Mouse (Mus musculus) hindbrain, embryonic 14.5 days (tissue): ENCODE measurements around the gene Ryk. TPM values are rescaled to one million over a fixed set of nuclear protein-coding genes. Genes with fewer than 3 reads are reported as not detected.
"Not testable (repeated sequence)": the region's sequence is repeated elsewhere in the genome, so short reads cannot be mapped to it uniquely, and the experiment has no call there.

Experiments
- ATAC-seq: fragments of 200-750 bp; cut with Nextera tagmentation; 2 replicates; pipeline ENCODE4 v1.8.0; 2017; ENCODE audit warnings: moderate number of reproducible peaks, mild to moderate bottlenecking, moderate TSS enrichment, moderate library complexity; ENCODE audit not compliant: low FRiP score
- DNase-seq: peaks from one replicate; pipeline ENCODE4 v3.0.0-alpha.2; 2015; ENCODE audit warnings: low spot score
- H3K27ac ChIP-seq: fragments of 300-500 bp; sonication (generic); 2 replicates; pipeline ENCODE4 v1.5.1; 2014; ENCODE audit warnings: mild to moderate bottlenecking, moderate library complexity
- H3K27me3 ChIP-seq: fragments of 300-500 bp; sonication (generic); 2 replicates; pipeline ENCODE4 v1.6.1; 2014; ENCODE audit warnings: mild to moderate bottlenecking, low read length, mixed read lengths; ENCODE audit not compliant: control insufficient read depth, insufficient read depth
- H3K36me3 ChIP-seq: fragments of 300-500 bp; sonication (generic); replicated peaks from 2 replicates; pipeline ENCODE4 v1.6.1; 2014; ENCODE audit not compliant: control insufficient read depth, insufficient read depth
- H3K4me1 ChIP-seq: fragments of 300-500 bp; sonication (generic); replicated peaks from 2 replicates; pipeline ENCODE4 v1.6.1; 2014; ENCODE audit warnings: antibody characterized with exemption, low read length, mixed read lengths; ENCODE audit not compliant: control insufficient read depth, insufficient read depth
- H3K4me2 ChIP-seq: fragments of 300-500 bp; sonication (generic); replicated peaks from 2 replicates; pipeline ENCODE4 v1.6.1; 2014; ENCODE audit warnings: mild to moderate bottlenecking, moderate library complexity
- H3K4me3 ChIP-seq: fragments of 300-500 bp; sonication (generic); replicated peaks from 2 replicates; pipeline ENCODE4 v1.5.1; 2014; ENCODE audit warnings: mild to moderate bottlenecking, low read length
- H3K9ac ChIP-seq: fragments of 300-500 bp; sonication (generic); 2 replicates; pipeline ENCODE4 v1.6.1; 2014
- H3K9me3 ChIP-seq: fragments of 300-500 bp; sonication (generic); 2 replicates; pipeline ENCODE4 v1.6.1; 2016; ENCODE audit warnings: low read length; ENCODE audit not compliant: control insufficient read depth
- WGBS: fragments of 180-500 bp; shearing (Covaris S2); extraction: QIAGEN DNeasy Blood & Tissue Kit; methylation state at CpG from one replicate; pipeline ENCODE4 v1.1.7; 2014; 5-methylcytosine and 5-hydroxymethylcytosine counted together
- polyA plus RNA-seq: library from polyadenylated mRNA; unstranded; fragments of >200 nt; fragmentation: Nextera tagmentation; extraction: Ambion mirVana; gene quantifications from 2 replicates; pipeline ENCODE4 v1.2.1, GENCODE M21; 2014

The Ryk gene
- polyA plus RNA-seq, 1 experiment from 2014 or later: 14.5 TPM

DNA sequence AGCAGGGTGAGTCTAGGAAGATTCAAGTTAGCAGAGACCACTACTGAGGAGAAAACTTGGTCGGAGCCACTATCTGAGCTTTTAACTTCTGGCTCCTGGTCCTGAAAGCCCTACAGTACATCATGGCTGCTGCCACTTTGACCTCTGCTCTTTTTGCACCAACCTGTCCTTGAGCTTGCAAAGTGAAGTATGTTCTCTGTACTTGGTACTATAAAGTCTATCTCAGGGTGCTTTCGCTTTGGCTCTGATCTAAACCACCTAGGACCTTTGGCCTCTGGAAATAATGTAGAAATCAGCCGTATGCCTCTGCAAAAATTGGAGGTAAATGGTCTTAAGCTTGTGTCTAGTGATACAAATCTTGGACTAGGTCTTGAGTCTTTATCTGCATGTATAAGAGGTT lies 76.8 kb downstream of the Ryk start:
- peaks cover 53% of the 10 kb centered on the region for H3K36me3 ChIP-seq
- WGBS: 100% methylated on average over 3 of the region's 3 CpGs
- DNase-seq: no peak

DNA sequence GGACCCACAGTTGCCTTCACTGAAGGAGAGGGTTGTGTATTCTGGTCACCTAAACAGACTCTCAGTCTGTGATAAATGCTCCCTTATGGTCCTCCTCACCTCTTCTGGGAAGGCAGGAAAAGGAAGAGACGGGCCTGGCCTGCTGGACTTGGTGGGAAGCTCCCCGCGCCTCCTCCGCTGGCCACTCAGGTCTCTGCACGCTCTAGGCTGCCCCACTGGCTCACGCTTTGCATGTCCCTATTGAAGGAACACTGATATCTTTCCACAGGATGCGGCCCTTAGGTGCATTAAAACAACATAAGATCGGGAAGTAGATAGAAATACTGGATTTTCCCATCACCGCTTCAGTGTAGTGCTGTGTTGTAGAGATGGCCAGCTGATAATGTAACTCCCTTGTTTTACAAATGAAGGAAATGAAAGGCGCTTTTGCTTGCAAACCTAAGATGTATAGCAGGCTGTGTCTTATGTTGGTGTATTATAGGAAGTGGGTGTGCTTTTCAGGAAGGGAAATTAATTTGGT lies 77.9 kb downstream of the Ryk start:
- H3K36me3 ChIP-seq: peaks cover 42% of the 10 kb centered on the region

More for the DNA sequence above, 76.8 kb downstream of the Ryk start:
- H3K9me3 ChIP-seq: no peaks in the 10 kb centered on the region
- H3K9ac ChIP-seq: no peak overlapping the region
- no peaks in the 10 kb centered on the region for H3K4me1 ChIP-seq
- no peak overlapping the region for H3K4me2 ChIP-seq
- no peak for ATAC-seq
- H3K27ac ChIP-seq: no peak overlapping the region
- H3K27me3 ChIP-seq: no peaks in the 10 kb centered on the region
- H3K4me3 ChIP-seq: no peak overlapping the region

DNA sequence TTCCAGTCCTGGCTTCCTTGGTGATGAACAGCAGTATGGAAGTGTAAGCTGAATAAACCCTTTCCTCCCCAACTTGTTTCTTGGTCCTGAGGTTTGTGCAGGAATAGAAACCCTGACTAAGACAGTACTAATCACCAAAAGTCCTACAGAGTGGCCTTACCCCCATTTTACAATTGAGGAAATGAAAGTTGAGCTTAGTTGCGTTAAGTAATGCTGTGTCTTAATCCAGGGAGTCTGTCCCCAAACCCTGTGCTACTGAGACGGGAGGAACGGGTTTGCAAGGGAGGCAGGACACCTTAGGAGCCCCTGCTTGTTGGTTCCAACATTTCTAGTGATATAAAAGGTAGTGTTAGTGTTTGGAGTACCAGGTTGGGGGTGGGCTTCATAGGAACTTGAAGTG lies 78.9 kb downstream of the Ryk start:
- 97% methylated on average over 3 of the region's 3 CpGs for WGBS

More for the DNA sequence above, 77.9 kb downstream of the Ryk start:
- DNase-seq (no peak), ATAC-seq (no peak)
- H3K27ac ChIP-seq: no peak overlapping the region
- H3K9me3 ChIP-seq: no peaks in the 10 kb centered on the region
- H3K4me2 ChIP-seq: no peak overlapping the region
- no peak overlapping the region for H3K9ac ChIP-seq
- 96% methylated on average over 10 of the region's 10 CpGs for WGBS
- no peak overlapping the region for H3K4me3 ChIP-seq
- no peaks in the 10 kb centered on the region for H3K4me1 ChIP-seq
- H3K27me3 ChIP-seq: no peaks in the 10 kb centered on the region

DNA sequence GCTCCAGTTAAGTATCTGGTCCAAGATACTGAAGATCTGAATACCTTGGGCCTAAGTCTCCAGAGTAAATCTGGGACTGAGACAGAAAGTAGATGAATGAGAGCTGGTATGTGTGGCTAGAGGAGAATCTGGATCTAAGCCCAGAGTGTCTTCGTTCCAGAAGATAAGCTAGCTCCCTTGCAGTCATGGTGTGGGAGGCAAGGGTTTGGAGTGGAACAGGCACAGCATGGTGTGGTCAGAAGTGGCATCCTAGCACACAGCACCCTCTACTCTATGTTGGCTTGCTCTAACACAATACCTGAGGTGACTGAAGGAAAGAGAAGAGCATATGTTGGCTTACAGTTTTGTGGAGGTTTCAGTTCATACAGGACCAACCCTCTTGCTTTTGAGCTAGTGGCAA lies 79.9 kb downstream of the Ryk start:
- no peak overlapping the region for H3K4me2 ChIP-seq
- DNase-seq: no peak
- no peak for ATAC-seq
- no peaks in the 10 kb centered on the region for H3K4me1 ChIP-seq
- H3K36me3 ChIP-seq: peaks cover 25% of the 10 kb centered on the region
- H3K4me3 ChIP-seq: no peak overlapping the region
- H3K27me3 ChIP-seq: no peaks in the 10 kb centered on the region
- H3K27ac ChIP-seq: no peak overlapping the region
- no peaks in the 10 kb centered on the region for H3K9me3 ChIP-seq
- no peak overlapping the region for H3K9ac ChIP-seq
- 82% methylated on average over 1 of the region's 1 CpGs for WGBS

More for the DNA sequence above, 78.9 kb downstream of the Ryk start:
- H3K4me3 ChIP-seq, H3K27me3 ChIP-seq, H3K27ac ChIP-seq, H3K9me3 ChIP-seq, H3K4me1 ChIP-seq, ATAC-seq, H3K4me2 ChIP-seq, DNase-seq, H3K9ac ChIP-seq: not testable (repeated sequence)
- peaks cover 32% of the 10 kb centered on the region for H3K36me3 ChIP-seq

DNA sequence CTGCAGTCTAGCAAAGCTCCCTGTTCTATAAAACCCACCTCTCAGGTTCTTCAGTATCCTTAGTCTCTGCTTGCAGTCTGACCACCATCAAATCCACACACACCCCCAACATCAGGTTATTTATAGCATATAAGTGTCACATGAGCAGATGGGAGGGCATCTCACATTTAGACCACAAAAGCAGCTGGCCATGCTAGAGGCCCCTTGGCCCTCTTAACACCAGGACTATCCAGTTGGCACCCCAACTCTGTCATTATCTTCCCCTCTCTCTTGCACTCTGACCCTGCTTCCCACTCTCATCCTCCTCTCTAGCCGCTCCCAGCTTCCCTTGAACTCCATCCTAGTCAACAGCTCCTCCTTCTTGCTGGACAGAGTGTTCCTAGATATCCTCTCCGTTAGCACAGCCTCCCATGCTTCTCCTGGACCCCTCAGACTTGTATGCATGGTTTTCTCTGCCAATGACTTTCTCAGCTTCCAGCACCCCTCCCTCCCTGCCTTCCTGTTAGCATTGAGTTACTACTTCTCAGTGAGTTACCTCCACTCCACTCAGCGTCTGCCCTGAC lies 80.7 kb downstream of the Ryk start:
- ATAC-seq (no peak), DNase-seq (no peak)
- Histone ChIP-seq H3K27ac (no peak overlapping the region), H3K27me3 (no peaks in the 10 kb centered on the region), H3K4me2 (no peak overlapping the region), H3K4me1 (no peaks in the 10 kb centered on the region), H3K9ac (no peak overlapping the region), H3K9me3 (no peaks in the 10 kb centered on the region), H3K4me3 (no peak overlapping the region), H3K36me3 (peaks cover 18% of the 10 kb centered on the region)
- 92% methylated on average over 3 of the region's 3 CpGs for WGBS

DNA sequence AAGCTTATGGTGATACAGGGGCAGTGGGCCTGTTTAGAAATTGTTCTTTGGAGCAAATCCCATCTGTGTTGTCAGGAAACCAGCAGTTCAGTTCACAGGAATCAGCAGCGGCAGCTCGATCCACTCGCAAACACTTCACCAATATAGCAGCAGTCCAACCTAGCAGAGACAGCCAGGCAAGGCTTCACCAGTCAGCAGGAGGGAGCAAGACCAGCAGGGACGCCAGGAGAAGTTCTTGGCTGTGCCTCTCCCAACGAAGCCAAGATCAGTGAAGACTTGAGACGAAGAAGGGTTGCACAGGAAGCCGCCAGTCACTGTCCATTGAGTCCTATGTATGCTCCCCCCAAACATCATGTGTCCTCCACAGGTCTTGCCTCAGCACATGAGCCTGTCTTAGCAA lies 81.4 kb downstream of the Ryk start:
- Histone ChIP-seq H3K4me1 (no peaks in the 10 kb centered on the region), H3K9ac (no peak overlapping the region), H3K4me3 (no peak overlapping the region), H3K27me3 (no peaks in the 10 kb centered on the region), H3K27ac (no peak overlapping the region), H3K4me2 (no peak overlapping the region), H3K9me3 (no peaks in the 10 kb centered on the region), H3K36me3 (peaks cover 11% of the 10 kb centered on the region)
- 97% methylated on average over 7 of the region's 7 CpGs for WGBS
- ATAC-seq (no peak), DNase-seq (no peak)

DNA sequence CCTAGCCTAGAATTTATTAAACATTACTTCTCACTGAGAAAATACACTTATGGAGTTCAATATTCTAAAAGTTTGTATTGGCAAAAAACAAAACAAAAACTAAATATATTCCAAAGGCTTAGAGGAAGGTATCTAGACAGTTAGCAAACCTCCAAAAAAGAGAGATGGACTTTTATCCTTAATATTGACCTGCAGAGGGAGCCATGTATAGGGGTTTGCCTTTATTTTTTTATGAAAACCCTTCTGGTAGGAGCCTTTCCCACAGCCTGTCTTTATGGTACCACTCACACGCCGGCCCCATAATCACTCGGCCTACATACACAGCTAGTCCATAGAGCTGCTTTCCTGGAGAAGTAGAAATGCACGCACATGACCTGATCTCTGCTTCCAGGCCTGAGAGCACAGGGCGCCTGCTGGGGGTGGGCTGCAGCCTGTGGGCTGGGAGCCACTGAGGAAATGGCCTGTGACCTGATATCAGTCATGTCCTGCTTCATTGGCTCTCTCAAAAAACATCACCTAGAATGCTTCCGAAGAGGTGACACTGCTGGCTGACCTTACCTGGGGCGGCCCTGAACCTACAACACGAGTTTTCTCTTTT lies 82.9 kb downstream of the Ryk start:
- no peak overlapping the region for H3K27ac ChIP-seq
- H3K4me3 ChIP-seq: no peak overlapping the region
- no peaks in the 10 kb centered on the region for H3K27me3 ChIP-seq
- 86% methylated on average over 8 of the region's 8 CpGs for WGBS
- no peak overlapping the region for H3K9ac ChIP-seq
- no peak overlapping the region for H3K4me2 ChIP-seq
- no peak for DNase-seq
- H3K4me1 ChIP-seq: no peaks in the 10 kb centered on the region
- H3K36me3 ChIP-seq: 0 out of 2 replicates have a peak, but pooled peaks cover 6% of the 10 kb centered on the region
- ATAC-seq: no peak
- H3K9me3 ChIP-seq: no peaks in the 10 kb centered on the region

GRCm38 (mm10) chr9:102919486-102919885 lies 84.8 kb downstream of the Ryk start:
- Histone ChIP-seq H3K9ac (no peak overlapping the region), H3K27me3 (no peaks in the 10 kb centered on the region), H3K4me2 (no peak overlapping the region), H3K4me3 (no peak overlapping the region), H3K4me1 (no peaks in the 10 kb centered on the region), H3K9me3 (no peaks in the 10 kb centered on the region), H3K27ac (no peak overlapping the region), H3K36me3 (0 out of 2 replicates have a peak, but pooled peaks cover 6% of the 10 kb centered on the region)
- DNase-seq (no peak), ATAC-seq (no peak)
- 81% methylated on average over 5 of the region's 5 CpGs for WGBS

- Histone ChIP-seq H3K9ac (no peak overlapping the region), H3K27me3 (no peaks in the 10 kb centered on the region), H3K4me1 (no peaks in the 10 kb centered on the region), H3K4me2 (no peak overlapping the region), H3K9me3 (no peaks in the 10 kb centered on the region), H3K36me3 (no peaks in the 10 kb centered on the region), H3K4me3 (no peak overlapping the region), H3K27ac (no peak overlapping the region)
- ATAC-seq: no peak
- DNase-seq: no peak
- 93% methylated on average over 13 of the region's 13 CpGs for WGBS
These were observed 87.1 kb downstream of the Ryk start for GRCm38 (mm10) chr9:102921791-102922190.
